Mouse (Mus musculus) mouse trophoblast stem cell (cell line): Measurements from ENCODE around the gene Cyp4v3.

Experiments used
- in situ Hi-C, 2 experiments: fragments of 300-500 bp; cut with MseI, MboI; formaldehyde crosslinking; loops; 2 replicates in 1 of 2; 3 replicates in 1 of 2; pipeline ENCODE4 v1.15.1; 2025

Gene Cyp4v3

GRCm38 (mm10) chr8:45320930-45321329 is 12.1 kb downstream of the Cyp4v3 start:
- in situ Hi-C loops = no loop called here

DNA sequence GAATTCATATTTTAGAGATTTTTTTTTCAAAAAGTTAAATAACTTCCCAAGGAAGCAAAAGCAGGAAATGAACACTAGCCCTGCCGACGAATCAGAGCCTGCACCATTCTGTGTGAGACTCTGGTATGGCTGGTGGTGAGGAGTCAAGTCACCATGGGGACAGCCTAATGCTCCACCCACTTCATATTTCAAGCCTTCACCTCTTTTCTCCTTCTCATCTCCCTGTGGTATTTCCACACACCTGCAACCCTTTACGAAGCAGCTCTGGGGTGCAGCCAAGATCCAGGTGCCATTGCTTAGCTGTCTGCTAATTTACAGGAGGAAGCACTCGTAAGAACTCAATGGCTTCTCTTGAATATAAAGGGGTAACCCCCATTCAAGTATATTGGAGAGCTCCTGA is 22.0 kb downstream of the Cyp4v3 start:
- in situ Hi-C loops = no loop called here

DNA sequence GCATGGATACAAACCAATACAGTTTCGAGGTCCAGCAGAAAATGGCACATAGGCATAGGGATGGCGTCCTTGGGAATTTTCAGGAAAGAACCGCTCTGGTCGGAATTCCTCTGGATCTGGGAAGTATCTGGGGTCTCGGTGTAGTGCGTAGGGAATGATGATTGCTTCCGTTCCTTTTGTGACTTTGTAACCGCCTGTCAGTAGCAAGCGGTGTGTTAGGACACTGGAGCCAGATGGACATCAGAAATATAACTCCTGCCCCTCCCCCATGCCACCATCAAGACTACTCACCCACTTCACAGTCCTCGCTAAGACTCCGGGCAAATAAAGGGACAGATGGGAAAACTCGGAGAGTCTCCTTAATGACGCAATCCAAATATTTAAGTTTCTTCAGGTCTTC is 24.6 kb downstream of the Cyp4v3 start, which contains the start of gene Gm45753:
TSS of gene Gm45753 (minus strand) at position 101 of the 400 bp plus-strand sequence.
- in situ Hi-C loops = no loop called here

GRCm38 (mm10) chr8:45305479-45305878 is 27.5 kb downstream of the Cyp4v3 start:
- in situ Hi-C loops = no loop called here

- in situ Hi-C loops = no loop called here
These were observed 28.7 kb downstream of the Cyp4v3 start for GRCm38 (mm10) chr8:45304354-45304753.

DNA sequence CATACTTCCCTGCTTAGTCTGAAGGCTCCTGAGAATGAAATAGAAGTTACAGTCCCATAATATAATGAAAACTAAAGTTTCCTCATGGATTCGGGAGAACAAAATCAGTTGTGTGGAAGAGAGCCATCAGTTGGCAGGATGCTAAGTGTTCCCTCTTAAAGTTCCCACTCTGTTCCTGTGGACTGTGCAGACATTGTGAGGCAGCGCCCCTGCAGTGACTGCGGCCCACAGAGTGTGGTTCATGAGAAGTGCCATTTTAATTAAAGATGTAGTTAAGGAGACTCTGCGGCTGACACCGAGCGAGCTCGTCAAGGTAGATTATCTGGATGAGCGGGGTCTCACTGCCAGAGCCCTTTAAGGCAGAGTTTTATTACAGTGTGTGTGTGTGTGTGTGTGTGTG is 30.6 kb downstream of the Cyp4v3 start:
- in situ Hi-C loops = no loop called here

DNA sequence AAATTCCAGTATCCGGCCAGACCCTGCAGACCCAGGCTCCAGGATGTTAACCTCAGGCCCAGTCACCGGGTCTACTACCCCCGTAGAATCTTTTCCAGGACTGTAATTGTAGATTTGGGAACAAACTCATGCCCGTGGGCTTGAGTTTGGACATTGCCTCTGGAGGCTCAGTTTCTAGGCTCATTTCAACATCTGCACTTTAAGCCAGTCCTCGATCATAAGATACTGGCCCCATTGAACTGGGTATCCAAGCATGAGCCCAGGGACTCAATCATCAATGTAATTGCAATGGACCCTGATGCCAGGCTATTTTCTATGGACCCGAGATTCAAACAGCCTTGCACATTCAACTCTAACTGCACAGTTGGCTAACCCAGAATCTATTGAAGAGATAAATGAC is 37.7 kb downstream of the Cyp4v3 start:
- in situ Hi-C loops = no loop called here

DNA sequence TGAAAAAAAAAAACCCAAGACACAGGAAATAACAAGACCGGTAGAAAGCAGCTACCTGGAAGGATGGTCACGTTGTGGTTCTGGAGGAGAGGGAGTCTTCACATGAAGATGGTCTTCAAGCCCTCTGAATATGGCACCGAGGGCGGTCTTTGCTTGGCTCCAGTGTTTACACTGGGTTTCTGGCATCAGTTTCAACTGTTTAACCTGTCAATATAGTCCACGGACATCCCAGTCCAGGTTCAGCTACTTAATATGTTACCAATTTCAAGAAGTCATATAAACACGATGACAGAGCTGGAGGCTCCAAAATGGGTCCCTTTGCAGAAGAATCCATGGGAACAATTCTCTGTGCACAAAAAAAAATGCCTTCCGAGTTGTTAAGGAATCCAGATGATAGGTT is 38.3 kb downstream of the Cyp4v3 start, which contains the start of gene Klkb1:
TSS of gene Klkb1 (minus strand) at position 173 of the 400 bp plus-strand sequence.
- in situ Hi-C loops = no loop called here

DNA sequence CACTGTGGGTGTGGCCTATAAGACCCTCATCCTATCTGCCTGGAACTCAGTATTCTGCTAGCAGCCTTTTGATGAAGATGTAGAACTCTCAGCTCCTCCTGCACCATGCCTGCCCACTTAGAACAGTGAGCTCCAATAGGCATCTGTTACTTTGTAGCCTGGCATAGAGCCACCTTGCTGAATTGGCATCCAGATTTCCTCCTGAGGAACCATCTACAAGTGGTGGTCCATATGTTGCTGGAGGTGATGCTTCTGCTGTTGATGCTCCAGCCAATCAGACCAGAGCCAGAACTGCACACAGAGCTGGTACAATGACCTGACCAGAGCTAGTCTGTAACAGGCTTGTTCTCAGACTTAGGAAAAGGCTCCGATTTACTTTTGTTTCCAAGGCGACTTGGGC is 41.2 kb downstream of the Cyp4v3 start:
- in situ Hi-C loops = no loop called here

GRCm38 (mm10) chr8:45281630-45282029 is 51.4 kb downstream of the Cyp4v3 start:
- in situ Hi-C loops = no loop called here

DNA sequence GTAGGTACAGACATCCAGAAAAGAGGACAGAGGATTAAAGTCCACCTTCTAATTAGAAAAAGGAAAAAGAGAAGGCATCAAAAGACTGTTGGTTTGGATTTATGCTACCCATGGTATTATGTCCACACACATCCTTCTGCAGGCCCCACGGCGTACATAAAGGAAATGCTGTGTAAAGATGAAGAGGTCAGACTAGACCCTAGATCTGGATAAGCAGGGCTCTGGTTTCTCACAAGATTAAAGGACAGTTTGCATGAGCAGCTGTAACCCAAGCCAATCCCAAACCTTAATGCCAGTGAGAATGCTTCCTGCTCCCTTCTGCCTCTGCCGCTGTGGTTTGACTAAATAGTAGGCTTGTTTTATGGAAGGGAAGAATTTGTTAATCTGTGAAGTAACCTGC is 55.6 kb downstream of the Cyp4v3 start:
- in situ Hi-C loops = no loop called here

DNA sequence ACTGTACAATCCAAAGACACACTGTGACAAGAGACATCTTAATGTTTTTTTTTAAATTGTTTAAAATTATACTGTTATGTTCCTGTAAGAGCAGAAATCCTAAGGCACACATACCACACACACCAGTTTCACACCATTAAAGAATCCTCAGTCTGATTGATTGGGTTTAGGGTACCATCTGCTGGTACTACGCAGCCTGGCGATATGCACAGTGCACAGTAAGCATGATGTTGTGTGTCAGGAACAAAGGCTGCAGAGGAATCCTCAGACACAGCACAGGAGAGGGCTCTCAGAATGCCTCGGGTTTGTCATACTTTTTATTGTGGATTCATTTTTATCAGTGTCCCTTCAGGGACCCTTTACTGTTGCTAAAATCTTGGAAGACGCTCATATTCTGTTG is 58.7 kb downstream of the Cyp4v3 start:
- in situ Hi-C loops = no loop called here

DNA sequence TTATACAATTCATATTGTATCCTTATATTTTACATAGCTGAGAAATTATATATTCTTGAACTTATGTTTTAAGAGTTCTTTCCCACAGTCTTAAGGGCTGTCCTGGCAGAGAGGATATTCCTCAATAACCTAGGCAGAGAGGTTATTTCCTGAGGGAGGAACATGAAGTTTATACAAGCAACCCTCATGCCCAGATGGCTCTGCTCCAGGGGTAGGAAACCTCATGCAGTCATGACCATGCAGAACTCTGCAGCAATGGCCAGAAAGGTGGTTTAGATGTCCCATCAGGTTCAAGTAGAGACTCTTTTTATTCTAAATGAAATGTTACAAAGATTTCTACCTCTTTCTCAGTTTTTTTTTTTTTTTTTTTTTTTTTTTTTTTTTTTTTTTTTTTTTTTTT is 64.0 kb downstream of the Cyp4v3 start:
- in situ Hi-C loops = no loop called here

DNA sequence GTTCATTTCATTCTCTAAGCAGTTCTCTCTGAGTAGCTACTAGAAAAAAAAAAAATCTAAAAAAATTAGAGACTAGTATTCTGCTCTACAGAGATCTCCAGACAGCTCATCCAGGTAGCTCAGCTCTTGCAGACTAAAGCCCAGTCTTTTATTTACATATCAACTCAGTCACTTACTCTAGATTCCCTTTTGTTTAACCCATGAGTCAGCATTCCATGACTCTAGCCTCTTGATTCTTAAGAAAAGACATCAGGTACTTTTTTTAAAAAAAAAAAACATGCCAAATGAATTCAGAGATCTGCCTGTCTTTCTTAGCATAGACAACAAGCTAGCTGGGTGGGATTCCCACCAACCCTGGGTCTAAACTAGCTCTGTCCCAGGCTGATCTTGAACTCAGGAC is 64.5 kb downstream of the Cyp4v3 start:
- in situ Hi-C loops = no loop called here

DNA sequence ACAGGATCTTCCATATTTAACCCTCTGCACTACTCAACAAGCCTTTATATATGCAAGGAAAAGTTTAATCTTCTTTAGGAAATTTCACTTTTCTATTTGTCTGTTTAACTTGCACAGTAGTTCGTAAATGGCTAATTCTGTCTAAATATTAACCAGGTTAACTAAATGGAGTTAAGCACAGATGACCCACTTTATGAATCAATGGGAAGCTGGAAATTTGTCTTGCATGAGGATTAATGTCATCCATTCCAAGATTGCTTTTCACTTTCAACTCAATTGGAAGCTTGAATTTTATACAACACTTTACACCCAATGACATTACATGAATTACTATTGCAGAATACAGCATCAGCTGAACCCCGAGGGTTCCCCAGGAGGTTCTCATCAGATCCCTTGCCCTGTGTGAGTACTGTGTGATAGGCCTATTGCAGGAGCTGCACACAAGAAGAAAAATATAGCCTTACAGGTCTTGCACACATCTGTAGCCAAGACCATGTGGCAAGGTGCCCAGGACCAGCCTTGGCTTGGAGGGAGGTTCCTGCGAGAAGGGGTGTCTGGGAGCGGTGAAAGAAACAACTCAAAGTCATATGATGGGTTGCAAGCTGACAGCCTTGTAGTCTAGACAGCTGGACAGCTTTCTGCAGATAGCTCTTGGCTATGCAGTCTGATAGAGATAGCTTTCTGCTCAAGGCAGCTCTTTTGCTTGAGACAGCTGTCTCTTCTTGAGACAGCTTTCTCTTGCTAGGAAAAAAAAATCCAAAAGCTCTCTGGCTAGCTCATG is 65.2 kb downstream of the Cyp4v3 start:
- in situ Hi-C loops = no loop called here

DNA sequence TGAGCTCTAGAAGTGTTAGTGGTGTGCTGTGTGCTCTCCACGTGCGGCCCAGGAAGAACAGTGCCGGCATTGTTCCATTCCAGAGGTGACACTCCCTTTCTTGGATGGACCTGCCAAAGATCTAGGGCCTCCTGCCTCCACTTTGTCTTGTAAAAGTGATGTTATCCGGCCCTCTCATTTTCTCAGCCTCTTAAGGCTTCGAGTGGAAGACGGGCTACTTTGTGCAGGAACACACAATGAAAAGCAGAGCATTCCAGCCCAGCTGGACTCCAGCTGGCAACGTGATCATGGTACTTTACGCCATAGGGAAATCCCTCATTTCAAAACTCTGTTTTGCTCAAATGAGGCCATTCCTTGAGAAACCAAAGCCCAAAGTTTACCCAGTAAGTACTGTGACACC is 66.0 kb downstream of the Cyp4v3 start:
- in situ Hi-C loops = no loop called here

DNA sequence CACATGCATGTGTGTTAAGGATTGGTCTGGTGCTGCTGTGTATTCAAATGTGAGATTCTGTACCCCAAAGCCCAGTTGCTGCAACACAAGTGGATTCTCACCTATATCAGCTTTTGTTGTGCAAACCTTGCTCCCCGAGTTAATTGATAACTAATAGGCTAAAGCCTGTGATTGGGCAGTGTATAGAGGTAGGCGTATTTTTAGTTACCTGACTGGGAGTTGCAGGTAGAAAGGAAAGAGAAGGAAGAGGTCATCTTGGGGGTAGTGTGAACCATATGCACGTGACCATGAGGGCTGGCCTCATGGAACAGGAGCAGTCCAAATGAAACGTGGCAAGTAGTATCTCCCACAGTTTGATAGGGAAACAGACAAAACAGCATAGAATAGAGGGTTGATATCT is 68.1 kb downstream of the Cyp4v3 start:
- in situ Hi-C loops = no loop called here

DNA sequence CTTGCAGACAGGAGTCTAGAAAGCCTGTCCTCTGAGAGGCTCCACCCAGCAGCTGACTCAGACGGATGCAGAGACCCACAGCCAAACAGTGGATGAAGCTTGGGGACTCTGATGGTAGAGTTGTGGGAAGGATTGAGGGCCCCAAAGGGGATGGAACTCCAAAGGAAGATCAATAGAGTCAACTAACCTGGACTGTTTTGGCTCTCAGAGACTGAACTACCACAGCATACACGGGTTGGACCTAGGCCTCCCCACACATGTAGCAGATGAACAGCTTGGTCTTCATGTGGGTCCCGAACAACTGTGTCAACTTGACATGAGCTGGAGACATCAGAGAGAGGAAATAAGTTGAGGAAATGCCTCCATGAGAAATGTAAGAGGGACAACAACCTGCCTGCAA is 70.2 kb downstream of the Cyp4v3 start:
- in situ Hi-C loops = no loop called here

- in situ Hi-C loops = no loop called here
These were observed 71.1 kb downstream of the Cyp4v3 start, which contains the start of gene F11 for GRCm38 (mm10) chr8:45261920-45262319. F11 (minus strand) TSS chr8:45262031.

DNA sequence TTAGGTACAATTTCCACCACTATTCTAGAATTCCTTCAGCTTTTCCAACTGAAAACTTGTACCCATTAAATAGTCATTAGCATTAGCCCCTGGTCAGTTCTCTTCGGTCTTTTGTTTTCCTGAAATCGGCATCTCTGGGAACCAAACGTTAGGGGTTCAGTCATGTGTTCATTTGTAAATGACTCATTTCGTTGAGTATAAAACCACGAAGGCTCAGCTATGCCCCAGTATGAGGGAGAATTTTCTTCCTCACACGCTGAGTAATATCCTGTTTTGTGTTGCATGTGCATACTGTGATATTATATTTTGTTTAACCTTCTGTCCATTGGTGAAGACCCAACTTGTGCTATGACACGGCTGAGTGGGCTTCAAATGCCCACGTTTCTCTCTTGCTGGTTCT is 74.6 kb downstream of the Cyp4v3 start:
- in situ Hi-C loops = no loop called here

DNA sequence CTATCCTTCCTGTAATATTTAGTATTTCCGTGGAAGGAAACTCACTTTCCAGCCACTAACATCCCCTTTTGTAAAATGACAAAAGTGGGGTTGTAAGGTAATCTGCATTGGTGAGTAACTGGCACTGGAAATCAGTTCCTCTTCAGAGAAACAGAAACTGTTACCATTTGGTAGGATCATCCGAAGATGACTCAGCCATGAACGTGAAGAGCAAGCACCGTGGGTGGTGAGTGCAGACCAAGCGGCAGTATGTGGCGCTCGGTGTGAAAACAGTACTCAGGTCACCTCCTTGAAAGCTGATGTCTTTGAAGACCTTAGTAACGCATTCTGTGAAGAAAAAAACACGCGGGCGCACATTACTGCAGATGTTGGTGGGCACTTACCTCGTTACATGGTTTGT is 78.0 kb downstream of the Cyp4v3 start:
- in situ Hi-C loops = no loop called here
